Mouse (Mus musculus) spleen, adult 12 weeks (tissue): Measurements from ENCODE around the gene Erich3.

ENCODE experiments used
- DNase-seq: peaks from one replicate; pipeline ENCODE4 v3.0.0; 2022; ENCODE audit warnings: low spot score

The Erich3 gene

DNA sequence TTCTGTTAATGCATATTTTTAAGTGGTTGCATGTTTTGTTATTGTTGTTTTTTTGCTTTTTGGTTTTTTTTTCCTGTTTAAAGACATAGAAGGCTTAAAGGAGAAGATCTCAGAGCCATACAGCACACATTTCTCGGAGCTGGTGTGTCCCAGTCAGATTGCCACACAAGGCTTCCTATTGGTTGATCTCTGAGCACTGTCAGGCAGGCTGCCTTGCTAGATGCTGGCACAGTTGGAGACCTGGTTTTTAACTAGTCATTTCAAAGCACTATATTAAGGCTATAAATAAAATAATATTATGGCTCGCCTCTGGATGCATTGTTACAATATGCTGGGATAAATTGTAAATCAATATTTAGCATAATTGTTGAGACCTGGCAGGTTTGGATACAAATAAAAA lies 18.9 kb downstream of the Erich3 start:
- DNase-seq: no peak

DNA sequence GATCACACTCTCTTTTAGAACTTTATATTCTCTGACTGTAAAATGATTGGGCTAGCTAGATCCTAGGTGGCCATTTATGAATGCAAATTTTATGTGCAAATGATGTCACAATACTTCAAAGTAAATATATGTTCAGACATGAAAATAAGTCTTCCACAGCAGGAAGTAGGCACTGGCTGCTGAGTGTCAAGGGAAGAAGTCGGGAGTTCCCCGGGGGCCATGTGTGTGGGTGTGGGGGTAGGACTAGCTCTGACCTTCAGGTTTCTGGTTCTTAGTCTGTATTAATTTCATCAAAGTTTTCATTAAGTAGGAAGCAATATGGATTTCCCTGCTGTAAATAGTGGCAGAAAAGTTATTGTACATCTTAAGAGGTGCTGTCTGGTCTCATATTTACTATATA lies 20.0 kb downstream of the Erich3 start:
- DNase-seq: no peak

DNA sequence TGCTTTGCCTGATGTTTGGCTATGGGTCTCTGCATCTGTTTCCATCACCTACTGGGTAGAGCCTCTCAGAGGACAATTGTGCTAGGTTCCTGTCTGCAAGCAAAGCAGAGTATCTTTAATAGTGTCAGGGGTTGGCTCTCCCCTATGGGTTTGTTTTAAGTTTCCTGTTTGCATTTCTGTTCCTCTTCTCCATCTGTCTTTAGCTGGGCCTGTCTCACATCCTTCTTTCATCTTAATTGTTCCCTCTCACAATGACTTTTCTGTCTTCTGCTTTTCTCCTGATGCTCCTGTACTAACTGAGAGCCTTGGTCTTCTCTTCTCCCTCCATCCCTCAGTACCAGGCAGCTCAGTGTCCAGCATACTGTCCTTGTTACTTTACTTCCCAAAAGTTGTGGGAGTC lies 26.6 kb downstream of the Erich3 start:
- no peak for DNase-seq

DNA sequence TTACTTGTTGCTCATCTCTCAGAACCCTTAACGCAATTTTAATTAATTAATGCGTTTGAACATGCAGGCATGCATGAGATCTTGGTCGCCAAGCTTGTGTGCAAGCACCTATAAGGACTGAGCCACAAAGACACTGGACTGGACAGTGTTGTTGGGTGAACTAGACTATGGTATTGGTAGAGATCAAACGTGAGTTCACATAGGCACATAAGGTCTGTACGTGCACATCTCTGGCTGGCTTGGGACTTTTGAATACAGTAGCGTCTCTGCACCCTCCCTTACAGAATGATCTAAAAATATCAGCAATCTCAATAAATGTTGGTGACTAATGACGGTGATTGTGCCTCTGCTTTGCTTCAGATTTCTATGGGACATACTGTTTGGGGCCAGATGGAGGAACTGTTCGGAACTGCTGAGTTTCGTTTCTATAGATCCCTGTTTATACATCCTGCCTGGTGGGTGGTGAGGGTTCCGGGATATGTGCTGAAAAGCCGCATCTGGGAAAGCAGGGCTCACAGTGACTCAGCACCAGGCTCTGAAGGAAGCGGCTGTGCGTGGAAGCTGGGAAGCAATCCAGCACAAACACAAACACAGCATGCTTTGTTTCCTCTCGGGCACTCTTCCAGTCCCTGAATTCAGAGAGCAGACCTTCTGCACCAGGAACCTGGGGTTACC lies 28.4 kb downstream of the Erich3 start:
- no peak for DNase-seq

DNA sequence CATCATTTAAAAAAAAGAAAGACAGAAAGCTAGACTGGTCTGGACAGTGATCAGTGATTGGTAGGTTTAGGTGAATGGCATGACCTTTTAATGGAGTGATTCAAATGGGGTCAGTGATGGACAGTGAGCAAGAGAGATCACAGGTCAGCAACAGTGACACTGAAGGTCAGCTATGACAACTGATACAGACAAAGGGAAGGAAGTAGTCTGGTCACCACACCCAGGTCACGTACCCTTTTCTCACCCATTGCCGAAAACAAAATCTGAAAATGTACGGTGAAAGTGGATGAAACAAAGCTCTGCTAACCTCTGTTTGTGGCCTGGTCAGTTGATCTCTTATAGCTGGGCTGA lies 28.9 kb downstream of the Erich3 start:
- no peak for DNase-seq

DNA sequence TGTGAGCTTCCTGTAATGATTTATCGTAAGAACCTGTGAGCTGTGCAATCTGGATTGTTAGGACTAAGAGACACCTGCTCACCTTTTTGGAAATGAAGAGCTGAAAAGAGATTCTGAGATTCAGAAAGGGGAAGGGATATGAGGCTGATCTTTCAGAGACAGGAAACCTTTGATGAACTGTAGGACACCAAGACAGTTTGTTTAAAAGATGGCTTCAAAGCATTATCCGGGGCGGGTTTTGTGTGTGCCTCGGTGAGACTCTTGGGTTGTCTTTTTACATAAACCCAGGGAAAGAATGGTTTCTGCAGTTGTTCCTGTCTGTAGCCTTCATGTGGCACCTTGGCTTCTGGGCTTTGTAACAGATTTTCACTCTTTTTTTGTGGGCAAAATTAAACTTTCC lies 30.2 kb downstream of the Erich3 start:
- DNase-seq: no peak

DNA sequence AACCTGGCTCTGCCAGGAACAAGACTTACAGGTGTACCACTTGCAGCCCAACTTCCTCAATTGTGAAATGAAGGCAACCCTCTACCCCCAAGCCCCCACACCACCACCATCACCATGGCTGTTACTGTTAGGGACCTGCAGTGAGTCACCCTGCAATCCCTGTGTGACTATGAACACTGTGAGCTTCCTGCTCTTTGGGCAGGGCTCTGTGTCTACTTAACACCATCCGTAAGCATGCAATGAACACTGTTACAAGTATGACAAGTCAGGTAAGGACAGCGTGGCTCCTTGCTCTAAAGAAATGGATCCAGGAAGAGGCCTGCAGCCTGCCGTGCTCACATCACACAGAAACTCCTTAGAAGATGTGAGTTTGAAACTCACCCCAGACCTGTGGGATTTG lies 33.0 kb downstream of the Erich3 start:
- DNase-seq: no peak

DNA sequence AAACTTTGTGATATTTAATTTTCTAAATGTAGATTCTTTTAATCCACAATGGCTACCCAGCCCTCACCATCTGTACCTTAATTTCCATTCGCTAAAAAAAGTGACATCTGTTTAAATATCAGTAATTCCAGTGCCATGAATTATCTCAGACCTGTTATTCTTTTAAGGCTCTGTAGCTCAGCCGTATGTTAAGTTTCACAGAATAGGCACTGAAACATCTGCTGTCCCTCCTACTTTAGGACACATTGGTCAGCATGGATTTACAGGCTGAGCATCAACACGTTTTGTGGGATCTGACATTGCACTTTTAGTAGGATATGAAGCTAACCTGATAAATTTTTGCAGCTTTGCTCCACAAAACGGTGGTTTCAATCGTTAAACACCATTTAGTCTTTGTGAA lies 35.2 kb downstream of the Erich3 start:
- no peak for DNase-seq

DNA sequence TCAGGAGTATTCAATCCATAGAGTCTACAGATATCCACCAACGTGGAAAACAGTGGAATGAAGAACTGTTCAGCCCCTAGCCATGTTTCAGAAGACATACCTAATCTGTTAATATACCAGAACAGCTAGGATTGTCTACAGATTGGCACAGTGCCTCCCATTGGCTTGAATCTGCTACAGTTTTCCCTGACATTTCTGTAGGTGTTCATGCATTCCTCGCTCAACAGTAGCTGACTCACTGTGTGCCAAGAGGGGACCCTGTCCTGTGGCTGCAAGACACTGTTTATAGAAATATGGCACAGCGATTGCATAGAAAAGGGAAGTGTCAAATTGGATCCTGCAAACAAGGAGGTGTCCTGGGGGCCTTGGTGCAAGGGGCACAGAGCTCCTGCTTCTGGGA lies 36.6 kb downstream of the Erich3 start:
- no peak for DNase-seq

DNA sequence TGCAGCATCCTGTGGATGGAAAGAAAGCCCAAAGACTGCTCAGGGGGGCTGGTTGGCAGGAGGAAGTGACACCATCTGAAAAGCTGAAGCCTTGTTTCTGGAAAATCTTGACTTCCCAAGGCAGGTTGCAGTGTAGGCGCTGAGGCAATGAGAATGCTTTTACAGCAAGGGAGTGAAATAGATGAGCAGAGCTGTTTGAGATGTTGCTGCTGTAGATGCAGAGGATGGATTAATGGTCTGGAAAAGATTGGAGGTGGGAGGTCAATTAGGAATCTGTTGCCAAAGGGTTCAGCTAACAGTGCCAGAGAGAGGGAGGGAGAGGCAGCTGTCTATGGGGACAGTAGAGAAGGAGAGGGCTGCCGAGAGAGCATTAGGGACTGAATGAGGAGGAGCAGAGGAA lies 37.1 kb downstream of the Erich3 start:
- no peak for DNase-seq

DNA sequence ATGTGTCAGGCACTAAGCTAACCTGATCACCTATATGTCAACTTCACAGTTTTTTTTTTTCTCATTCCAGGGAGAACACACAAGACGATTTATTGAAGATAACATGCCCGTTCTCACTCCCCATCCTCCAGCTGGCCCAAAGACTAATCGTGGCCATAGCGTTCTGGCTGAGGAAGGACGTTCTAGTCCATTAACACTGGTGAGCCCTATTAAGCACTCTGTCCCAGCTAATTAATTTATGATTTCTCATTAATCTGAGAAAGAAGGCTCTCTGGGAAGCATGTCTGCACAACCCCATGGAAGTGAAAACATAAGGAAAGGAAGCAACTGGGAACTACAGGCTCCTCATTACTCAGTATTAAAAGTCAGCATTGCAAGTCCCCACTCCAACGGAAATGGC lies 41.1 kb downstream of the Erich3 start:
- DNase-seq: no peak

DNA sequence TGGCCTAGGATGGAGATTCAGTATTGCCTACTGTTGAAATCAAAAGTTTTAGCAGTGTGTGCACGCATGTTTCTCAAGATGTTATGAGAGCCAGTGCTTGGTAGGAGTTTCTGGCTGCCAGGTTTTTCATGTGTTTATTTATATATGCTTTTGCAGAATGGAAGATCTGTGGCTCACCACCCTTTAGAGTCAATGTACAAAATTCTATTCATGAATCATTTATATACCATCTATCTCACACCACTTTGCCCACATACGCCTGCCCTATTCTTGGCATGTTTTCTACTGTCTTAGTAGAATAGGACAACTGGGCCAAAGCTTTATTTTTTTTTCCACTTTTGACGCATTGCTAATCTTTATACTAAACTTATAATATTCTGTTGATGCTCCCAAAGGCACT lies 44.5 kb downstream of the Erich3 start:
- DNase-seq: no peak

DNA sequence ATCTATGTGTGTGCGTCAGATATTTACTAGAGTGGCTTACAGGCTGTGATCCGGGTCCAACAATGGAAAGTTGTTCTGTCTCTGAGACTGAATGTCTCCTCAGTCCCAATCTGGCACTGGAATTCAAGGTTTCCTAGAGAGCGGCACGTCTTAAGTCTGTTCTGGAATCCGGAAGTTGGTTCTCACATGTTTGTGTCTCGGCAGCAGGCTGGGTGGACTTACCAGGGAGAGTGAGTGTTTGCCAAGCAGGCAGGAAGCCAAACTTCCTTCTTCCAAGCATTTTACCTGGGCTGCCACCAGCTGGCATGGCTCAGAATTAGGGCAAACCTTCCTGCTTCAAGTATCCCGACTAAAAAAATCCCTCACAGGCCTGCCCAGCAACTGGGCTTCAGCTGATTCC lies 59.5 kb downstream of the Erich3 start:
- DNase-seq: no peak

DNA sequence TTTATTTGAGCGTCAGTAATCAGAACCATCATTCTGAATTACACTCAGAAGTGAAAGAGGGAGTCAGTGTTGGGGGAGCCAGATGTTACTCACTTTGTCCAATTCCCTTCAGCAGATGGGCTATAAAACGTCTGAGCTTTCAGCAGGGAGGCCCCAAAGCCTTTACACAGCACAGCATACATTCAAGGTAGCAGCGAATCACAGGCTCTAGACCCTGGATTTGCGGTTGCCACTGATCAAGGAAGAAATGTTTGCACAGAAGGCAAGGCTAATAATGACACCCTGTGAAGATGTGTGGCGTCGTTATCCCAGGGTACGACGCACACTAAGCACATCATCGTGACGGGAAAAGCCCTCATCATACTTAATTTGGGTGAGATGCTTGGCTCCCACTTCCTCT lies 67.8 kb downstream of the Erich3 start:
- no peak for DNase-seq

DNA sequence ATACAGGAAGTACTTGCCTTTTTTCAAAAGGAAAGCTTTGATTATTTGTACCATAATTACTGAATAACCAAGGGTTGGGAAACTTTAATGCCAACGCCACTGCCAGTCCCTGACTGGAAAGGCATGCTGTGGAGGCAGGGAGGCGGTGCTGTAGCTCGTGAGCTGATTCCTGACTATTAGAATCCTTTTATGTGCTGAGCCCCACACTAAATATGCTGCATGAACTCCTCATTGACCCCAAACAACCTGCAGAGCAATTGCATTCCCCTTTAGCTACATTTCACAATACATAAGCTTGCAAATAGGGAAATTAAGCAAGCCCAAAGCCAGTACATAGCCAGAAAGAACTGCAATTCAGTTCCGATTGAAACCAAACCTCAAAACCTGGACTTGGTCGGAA lies 77.8 kb downstream of the Erich3 start:
- DNase-seq: no peak

DNA sequence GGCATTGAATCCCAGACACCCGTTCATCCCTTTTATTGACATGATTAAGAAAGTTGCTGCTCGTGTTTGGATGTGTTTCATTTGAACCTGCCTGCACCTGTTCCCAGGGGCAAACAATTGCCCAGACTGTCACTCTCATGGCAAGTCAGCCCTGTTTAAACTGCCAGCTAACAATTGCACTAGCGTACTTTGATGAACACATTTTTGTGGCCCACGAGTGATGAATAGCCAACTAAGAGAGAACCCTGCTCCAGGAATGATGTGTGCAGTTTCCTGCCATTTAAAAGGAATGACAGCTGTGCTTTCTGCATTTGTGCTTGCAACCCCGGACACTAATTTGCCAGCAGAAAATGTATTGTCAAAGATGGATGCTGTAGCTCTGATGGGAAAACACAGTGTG lies 79.3 kb downstream of the Erich3 start:
- DNase-seq: no peak

DNA sequence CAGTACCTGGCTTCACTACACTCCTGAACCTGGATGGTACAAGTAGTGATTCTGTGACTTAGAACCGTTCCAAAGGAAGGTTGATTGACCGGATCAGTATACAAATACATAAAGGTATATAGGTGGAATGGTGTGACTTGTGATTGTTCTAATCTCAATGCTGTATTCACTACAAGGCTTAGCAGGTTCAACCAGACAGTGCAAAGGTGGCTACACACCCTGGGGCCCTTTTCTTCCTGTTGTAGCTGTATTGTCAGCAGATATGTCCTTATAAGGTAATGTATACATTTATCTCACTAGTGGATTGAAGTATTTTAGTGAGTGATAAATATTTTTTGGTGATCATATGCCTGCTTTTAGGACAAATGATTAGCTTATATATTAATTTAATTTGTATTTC lies 80.7 kb downstream of the Erich3 start:
- no peak for DNase-seq

DNA sequence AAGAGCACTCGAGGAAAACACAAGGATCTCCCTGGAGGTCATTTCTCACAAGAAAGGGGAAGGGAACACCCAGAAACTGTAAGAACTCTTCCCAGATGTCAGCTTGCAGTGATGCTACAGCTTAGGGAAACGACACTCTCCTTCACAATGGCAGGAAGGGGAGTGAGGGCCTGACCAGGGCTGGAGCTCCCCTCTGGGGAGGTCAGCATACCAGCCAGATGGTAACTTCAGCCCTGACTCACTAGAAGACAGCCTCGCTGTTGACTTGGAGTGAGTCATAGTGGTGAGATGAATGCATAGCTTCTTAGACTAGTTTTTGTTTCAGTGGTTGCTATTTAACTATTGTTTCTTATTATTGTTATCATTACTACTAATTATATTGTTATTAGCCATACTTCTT lies 90.8 kb downstream of the Erich3 start:
- no peak for DNase-seq

DNA sequence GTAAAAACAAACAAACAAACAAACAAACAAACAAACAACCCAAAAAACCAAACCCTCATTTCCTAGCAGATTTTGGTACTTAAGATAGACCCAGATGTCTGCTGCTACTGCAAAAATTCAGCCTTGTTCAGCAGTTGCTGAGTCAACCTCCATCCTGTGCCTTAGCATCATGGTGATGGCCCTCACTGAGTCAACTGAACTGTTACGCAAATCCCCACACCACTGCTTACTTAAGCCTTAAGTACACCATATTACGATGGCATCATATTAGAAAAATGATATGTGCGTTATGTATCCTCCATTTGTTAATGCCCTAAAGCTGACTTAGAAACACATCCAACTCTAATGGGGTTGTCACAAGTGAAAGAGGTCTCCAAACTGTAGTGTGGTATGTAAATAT lies 91.6 kb downstream of the Erich3 start:
- no peak for DNase-seq

DNA sequence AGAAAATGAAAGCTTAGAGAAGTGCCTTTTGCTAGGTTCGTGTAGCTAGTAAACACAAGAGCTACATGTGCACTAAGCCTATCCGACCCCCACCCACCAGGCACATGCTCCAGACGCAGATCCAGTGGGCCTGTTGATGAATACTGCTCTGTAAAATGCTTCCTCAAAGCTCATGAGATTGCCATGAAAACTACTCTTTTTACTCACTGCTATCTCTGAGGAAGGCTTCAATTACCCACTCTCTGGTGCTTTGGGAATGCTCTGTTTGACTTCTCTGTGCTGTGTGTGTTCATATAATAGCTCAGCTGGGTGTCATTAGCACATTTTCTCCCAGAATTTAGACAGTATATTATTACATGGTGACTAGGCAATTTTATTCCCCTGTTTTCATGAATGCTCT lies 94.4 kb downstream of the Erich3 start:
- DNase-seq: no peak

DNA sequence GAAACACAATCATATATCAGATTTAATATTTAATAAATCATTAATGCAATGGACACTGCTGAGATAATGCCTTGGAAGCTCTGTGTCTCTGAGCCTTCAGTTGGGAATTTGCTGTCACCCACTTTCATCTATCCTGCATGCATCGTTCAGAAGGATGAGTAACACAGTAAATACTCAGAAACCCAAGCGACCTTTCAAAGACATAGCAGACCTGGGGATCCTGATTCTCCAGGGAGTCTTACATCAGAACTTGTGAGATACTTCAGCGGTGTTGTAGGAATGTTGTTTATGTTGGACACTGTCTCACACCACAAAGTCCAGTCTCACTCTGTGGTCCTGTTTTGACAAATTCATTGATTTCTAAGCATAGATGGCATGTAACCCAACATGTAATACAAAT lies 97.4 kb downstream of the Erich3 start:
- DNase-seq: no peak

DNA sequence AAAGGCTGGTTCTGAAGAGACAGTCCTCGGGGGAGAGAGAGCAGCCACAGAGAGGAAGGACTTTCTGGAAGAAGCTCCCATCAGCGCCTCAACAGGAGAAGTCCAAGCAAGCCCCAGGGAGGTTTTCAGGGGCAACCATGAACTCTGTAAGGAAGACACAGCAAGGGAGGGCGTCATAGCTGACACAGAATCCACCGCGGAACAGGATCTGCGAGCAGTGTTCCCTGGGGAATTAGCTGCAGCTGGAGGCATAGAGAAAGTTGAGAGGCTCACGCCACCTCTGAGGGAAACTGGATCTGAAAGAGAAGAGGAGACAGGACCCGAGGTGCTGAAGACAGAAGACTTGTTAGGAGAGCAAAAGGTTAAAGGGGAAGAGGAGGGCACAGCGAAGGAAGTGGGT lies 99.7 kb downstream of the Erich3 start:
- DNase-seq: no peak

DNA sequence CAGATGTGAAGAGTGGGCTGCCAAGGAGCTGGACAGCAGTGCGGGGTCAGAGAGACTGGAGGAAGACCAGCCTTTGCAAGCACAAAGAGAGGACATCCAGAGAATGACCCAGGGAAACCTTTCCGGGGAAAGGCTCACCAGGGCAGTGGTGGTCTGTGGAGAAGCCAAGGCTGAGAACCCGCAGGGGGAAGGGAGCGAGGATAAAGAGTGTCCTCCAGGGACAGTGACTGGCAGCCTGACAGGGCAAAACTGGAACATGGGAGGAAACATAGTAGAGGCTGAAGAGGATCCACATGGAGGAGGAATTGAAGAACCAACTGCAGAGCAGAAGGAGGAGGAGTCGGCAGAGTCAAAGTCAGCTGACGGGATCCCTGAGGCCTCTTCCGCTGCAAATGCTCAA lies 100.5 kb downstream of the Erich3 start:
- no peak for DNase-seq

DNA sequence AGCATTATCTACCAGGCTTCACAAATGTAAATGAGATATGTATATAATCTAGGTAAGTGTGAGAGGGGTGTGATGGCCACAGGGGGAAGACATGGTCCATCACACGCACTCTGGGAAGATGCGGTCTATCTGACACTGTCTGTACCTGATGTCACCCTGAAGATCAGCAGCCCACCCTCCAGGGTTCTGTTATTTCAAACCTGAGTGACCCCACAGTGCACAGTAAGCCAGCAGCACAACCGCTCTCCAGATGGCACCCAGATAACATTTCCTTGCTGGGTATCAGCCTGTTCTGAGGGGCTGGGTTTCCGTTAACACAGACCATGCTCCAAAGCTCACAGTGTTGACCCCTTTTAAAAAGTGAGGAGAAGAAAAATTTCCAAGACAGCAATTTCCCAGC lies 102.7 kb downstream of the Erich3 start:
- no peak for DNase-seq

DNA sequence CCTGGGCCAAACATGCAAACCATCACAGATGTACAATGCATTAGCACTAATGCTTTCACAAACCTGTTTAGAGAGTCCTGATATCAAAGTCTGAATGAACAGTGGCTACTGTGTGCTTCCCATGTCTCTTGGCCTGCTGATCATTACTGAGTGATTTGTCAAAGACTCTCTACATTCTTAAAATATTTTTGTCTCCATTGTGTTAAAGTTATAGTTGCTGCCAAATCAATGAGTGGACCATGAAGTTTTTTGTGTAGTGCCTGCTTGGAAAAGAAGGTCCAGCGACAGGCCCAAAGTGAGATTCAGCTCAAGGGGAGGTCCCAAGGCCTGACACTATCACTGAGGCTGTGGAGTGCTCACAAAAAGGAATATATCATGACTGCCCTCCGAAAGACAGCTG lies 108.0 kb downstream of the Erich3 start:
- DNase-seq: no peak
